Mouse (Mus musculus) ES-Bruce4 (cell line): ENCODE measurements at regions not wholly inside any gene's neighbourhood (a gene's known extent, or its start where the extent isn't known, plus 50 kb on each side); places are given as distances from the start of the nearest gene placed in this dataset.
A peak's percentile ranks its signal among the peaks of the same experiment; 100 is the strongest.

Experiments used
- H3K27ac ChIP-seq: 2 replicates; pipeline ENCODE4 v1.5.1; 2012; ENCODE audit warnings: low read length, inconsistent platforms; ENCODE audit not compliant: insufficient read depth
- H3K27me3 ChIP-seq: 2 replicates; pipeline ENCODE4 v1.6.1; 2012; ENCODE audit warnings: mild to moderate bottlenecking, low read length, inconsistent platforms; ENCODE audit not compliant: control insufficient read depth, poor library complexity, insufficient read depth, severe bottlenecking
- H3K36me3 ChIP-seq: 2 replicates; pipeline ENCODE4 v1.6.1; 2012; ENCODE audit warnings: inconsistent platforms, mild to moderate bottlenecking, low read length, moderate library complexity; ENCODE audit not compliant: control insufficient read depth, poor library complexity, insufficient read depth, severe bottlenecking
- H3K4me1 ChIP-seq: one replicate; pipeline ENCODE4 v1.8.1; 2011; ENCODE audit warnings: low read length; ENCODE audit not compliant: control insufficient read depth, insufficient read depth
- H3K4me3 ChIP-seq: 2 replicates; pipeline ENCODE4 v1.5.1; 2011; ENCODE audit warnings: low read depth, mild to moderate bottlenecking, low read length
- H3K9ac ChIP-seq: 2 replicates; pipeline ENCODE4 v1.6.1; 2012; ENCODE audit warnings: low read depth, mild to moderate bottlenecking, inconsistent platforms; ENCODE audit not compliant: poor library complexity, severe bottlenecking
- H3K9me3 ChIP-seq: replicated peaks from 2 replicates; pipeline ENCODE4 v1.6.1; 2012; ENCODE audit warnings: mild to moderate bottlenecking, low read length, inconsistent platforms; ENCODE audit not compliant: control insufficient read depth, poor library complexity, insufficient read depth, severe bottlenecking
- CTCF ChIP-seq: IDR thresholded peaks from one replicate; pipeline ENCODE4 v1.8.1; 2011; ENCODE audit warnings: low read depth, low read length
- EP300 ChIP-seq: IDR thresholded peaks from 2 replicates; pipeline ENCODE4 v1.6.1; 2011; ENCODE audit warnings: low read depth, low read length; ENCODE audit not compliant: insufficient read depth
- POLR2A ChIP-seq: IDR thresholded peaks from one replicate; pipeline ENCODE4 v1.8.1; 2011; ENCODE audit warnings: low read length; ENCODE audit not compliant: insufficient read depth

- Histone ChIP-seq H3K4me1 (peaks cover 4% of the 10 kb centered on the region), H3K36me3 (no peaks in the 10 kb centered on the region), H3K9ac (no peak overlapping the region), H3K27me3 (no peaks in the 10 kb centered on the region), H3K27ac (no peak overlapping the region), H3K9me3 (no peaks in the 10 kb centered on the region), H3K4me3 (no peak overlapping the region)
- TF ChIP-seq CTCF: no peak
- TF ChIP-seq POLR2A: no peak
- TF ChIP-seq EP300: no peak
Measured at GRCm38 (mm10) chr5:97205606-97206005, 94.2 kb upstream of the Paqr3 start.

GRCm38 (mm10) chr5:97204337-97204736 lies 92.9 kb upstream of the Paqr3 start:
- Histone ChIP-seq H3K4me3 (no peak overlapping the region), H3K27me3 (no peaks in the 10 kb centered on the region), H3K27ac (0 out of 2 replicates have a peak overlapping the region, but pooled peaks have one; percentile 28), H3K9ac (no peak overlapping the region), H3K9me3 (no peaks in the 10 kb centered on the region), H3K36me3 (no peaks in the 10 kb centered on the region), H3K4me1 (peaks cover 4% of the 10 kb centered on the region)
- no peak for TF ChIP-seq CTCF

- Histone ChIP-seq H3K4me3 (no peak overlapping the region), H3K9ac (no peak overlapping the region), H3K4me1 (peaks cover 4% of the 10 kb centered on the region), H3K36me3 (no peaks in the 10 kb centered on the region), H3K9me3 (no peaks in the 10 kb centered on the region), H3K27me3 (no peaks in the 10 kb centered on the region), H3K27ac (peak overlapping the region; percentile 66)
- TF ChIP-seq EP300 (0 out of 2 replicates have a peak, but pooled peaks have one; percentile 28), POLR2A (no peak)
Measured at GRCm38 (mm10) chr5:97203646-97204045, 92.2 kb upstream of the Paqr3 start.

DNA sequence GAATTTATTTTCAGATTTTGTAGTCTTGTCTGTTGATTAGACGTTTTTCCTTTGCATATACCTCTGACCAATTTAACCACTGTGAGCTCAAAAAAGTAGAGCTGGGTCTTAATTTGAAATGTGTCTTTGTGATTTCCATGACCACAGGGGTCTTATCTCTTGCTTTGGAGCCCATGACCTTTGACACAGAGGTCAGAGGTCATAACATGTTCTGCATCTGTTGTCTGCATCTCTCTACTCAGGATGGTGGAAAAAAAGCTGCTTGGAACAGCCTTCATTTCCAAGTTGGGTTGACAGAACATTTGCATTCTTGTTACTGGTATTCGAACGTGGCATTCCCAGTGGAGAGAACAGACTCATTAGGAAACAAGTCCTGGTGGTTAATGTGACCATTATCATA lies 91.2 kb upstream of the Paqr3 start:
- H3K27me3 ChIP-seq: no peaks in the 10 kb centered on the region
- H3K4me3 ChIP-seq: no peak overlapping the region

DNA sequence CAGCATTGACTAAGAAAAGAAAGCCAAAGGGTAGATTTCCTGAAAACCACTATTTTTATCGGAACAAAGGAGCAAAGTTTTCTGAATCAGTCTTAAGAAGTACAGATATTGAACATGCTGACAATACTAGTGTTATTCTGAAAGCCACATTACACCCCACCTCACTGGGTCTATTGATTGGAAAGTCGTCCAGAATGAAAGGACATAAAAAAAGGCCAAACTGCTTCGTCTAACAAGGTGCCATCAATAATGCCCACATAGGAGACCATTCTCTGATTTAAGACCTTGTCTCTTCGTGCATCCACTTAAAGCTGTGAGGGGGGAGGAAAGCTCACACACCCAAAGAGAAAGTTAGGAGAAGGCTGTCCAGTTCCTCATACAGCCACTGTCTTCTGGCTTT lies 89.3 kb upstream of the Paqr3 start:
- H3K27ac ChIP-seq: no peak overlapping the region
- H3K9me3 ChIP-seq: no peaks in the 10 kb centered on the region
- no peak overlapping the region for H3K4me3 ChIP-seq
- no peaks in the 10 kb centered on the region for H3K36me3 ChIP-seq
- H3K27me3 ChIP-seq: no peaks in the 10 kb centered on the region
- TF ChIP-seq POLR2A (no peak), CTCF (no peak), EP300 (no peak)
- no peak overlapping the region for H3K9ac ChIP-seq
- H3K4me1 ChIP-seq: peaks cover 2% of the 10 kb centered on the region

More for the DNA sequence above, 91.2 kb upstream of the Paqr3 start:
- no peak overlapping the region for H3K9ac ChIP-seq
- no peak for TF ChIP-seq EP300
- no peak for TF ChIP-seq CTCF
- TF ChIP-seq POLR2A: no peak
- H3K4me1 ChIP-seq: peaks cover 2% of the 10 kb centered on the region
- H3K9me3 ChIP-seq: no peaks in the 10 kb centered on the region
- peak overlapping the region; percentile 24; the same call in 1 of the 2 replicates for H3K27ac ChIP-seq
- H3K36me3 ChIP-seq: no peaks in the 10 kb centered on the region

DNA sequence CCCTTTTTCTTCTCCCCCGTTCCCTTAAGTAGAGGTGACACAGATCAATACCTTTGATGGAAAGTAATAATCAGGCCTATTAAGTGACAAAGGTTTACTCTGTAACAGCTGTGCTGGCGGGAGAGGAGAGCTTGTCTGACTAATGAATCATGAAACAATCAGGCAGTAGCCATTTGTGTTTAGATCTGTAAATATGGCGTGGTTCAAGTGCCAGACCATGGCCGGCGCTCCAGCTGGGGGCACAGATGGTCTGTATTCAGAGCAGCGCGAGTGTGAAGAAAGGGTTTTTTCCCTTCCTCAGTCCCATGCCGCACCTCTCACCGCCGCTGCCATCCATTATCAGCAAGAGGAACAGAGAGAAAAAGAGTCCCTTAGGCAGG lies 83.9 kb upstream of the Paqr3 start:
- no peaks in the 10 kb centered on the region for H3K4me1 ChIP-seq
- H3K9ac ChIP-seq: no peak overlapping the region
- no peak overlapping the region for H3K4me3 ChIP-seq
- TF ChIP-seq CTCF (no peak), EP300 (no peak), POLR2A (no peak)
- no peak overlapping the region for H3K27ac ChIP-seq
- H3K36me3 ChIP-seq: no peaks in the 10 kb centered on the region
- H3K27me3 ChIP-seq: no peaks in the 10 kb centered on the region
- no peaks in the 10 kb centered on the region for H3K9me3 ChIP-seq
